Mouse (Mus musculus) liver, embryonic 14.5 days (tissue): ENCODE data around the gene Atp2c1. TPM values are rescaled to one million over a fixed set of nuclear protein-coding genes. Genes with fewer than 3 reads are reported as not detected.
A peak's percentile ranks its signal among the peaks of the same experiment; 100 is the strongest.

Source experiments
- ATAC-seq: fragments of 200-750 bp; cut with Nextera tagmentation; 2 replicates; pipeline ENCODE4 v1.8.0; 2017; ENCODE audit warnings: moderate number of reproducible peaks, mild to moderate bottlenecking, moderate library complexity; ENCODE audit not compliant: insufficient read depth
- DNase-seq, 3 experiments: peaks; one replicate each; pipeline ENCODE4 v3.0.0-alpha.2; 2012 to 2013; ENCODE audit warnings: low read depth in 3 of 3, low spot score in 3 of 3
- H3K27ac ChIP-seq: fragments of 300-500 bp; sonication (generic); 2 replicates; pipeline ENCODE4 v1.5.1; 2014; ENCODE audit warnings: moderate library complexity, mild to moderate bottlenecking, control low read depth, inconsistent platforms
- H3K27me3 ChIP-seq: fragments of 300-500 bp; sonication (generic); 2 replicates; pipeline ENCODE4 v1.6.1; 2014; ENCODE audit warnings: mild to moderate bottlenecking, low read length, moderate library complexity; ENCODE audit not compliant: control insufficient read depth, insufficient read depth
- H3K36me3 ChIP-seq: fragments of 300-500 bp; sonication (generic); replicated peaks from 2 replicates; pipeline ENCODE4 v1.6.1; 2014; ENCODE audit warnings: low read depth; ENCODE audit not compliant: control insufficient read depth, insufficient read depth
- H3K4me1 ChIP-seq, 2 experiments: fragments of 200-500 bp in 1 of 2; fragments of 300-500 bp in 1 of 2; sonication (generic) in 1 of 2; replicated peaks; 2 replicates each; pipeline ENCODE4 v1.6.1; 2012 to 2014; ENCODE audit warnings: antibody characterized with exemption in 1 of 2, inconsistent platforms in 1 of 2, low read length in 1 of 2; ENCODE audit not compliant: control insufficient read depth in 2 of 2, insufficient read depth in 2 of 2
- H3K4me2 ChIP-seq: fragments of 300-500 bp; sonication (generic); 2 replicates; pipeline ENCODE4 v1.6.1; 2014; ENCODE audit warnings: low read depth, mild to moderate bottlenecking, control low read depth, moderate library complexity
- H3K4me3 ChIP-seq, 2 experiments: fragments of 200-500 bp in 1 of 2; fragments of 300-500 bp in 1 of 2; sonication (generic) in 1 of 2; 2 replicates each; pipeline ENCODE4 v1.5.1; 2012 to 2014; ENCODE audit warnings: low read depth in 2 of 2, low read length in 2 of 2, mild to moderate bottlenecking in 2 of 2, control low read depth in 1 of 2, inconsistent platforms in 1 of 2, moderate library complexity in 1 of 2; ENCODE audit not compliant: insufficient read depth in 1 of 2
- H3K9ac ChIP-seq: fragments of 300-500 bp; sonication (generic); replicated peaks from 2 replicates; pipeline ENCODE4 v1.6.1; 2014; ENCODE audit warnings: mild to moderate bottlenecking, control low read depth, moderate library complexity
- H3K9me3 ChIP-seq: fragments of 300-500 bp; sonication (generic); 2 replicates; pipeline ENCODE4 v1.6.1; 2016; ENCODE audit warnings: low read length, mixed read lengths; ENCODE audit not compliant: control insufficient read depth
- CTCF ChIP-seq: IDR thresholded peaks from 2 replicates; pipeline ENCODE4 v1.5.1; 2016; ENCODE audit warnings: antibody characterized with exemption, low read depth, control low read depth
- EP300 ChIP-seq: IDR thresholded peaks from 2 replicates; pipeline ENCODE4 v1.6.1; 2016; ENCODE audit warnings: antibody characterized with exemption, low read depth
- WGBS: fragments of 180-500 bp; shearing (Covaris S2); extraction: QIAGEN DNeasy Blood & Tissue Kit; methylation state at CpG from one replicate; pipeline ENCODE4 v1.1.7; 2014; ENCODE audit not compliant: insufficient replicate concordance; 5-methylcytosine and 5-hydroxymethylcytosine counted together
- polyA plus RNA-seq, 2 experiments: library from polyadenylated mRNA; depleted of rRNA in 1 of 2; stranded (reverse) in 1 of 2; unstranded in 1 of 2; fragments of >200 nt; fragmentation: Nextera tagmentation in 1 of 2; extraction: Ambion mirVana in 1 of 2; gene quantifications; 2 replicates each; pipeline versions ENCODE4 v1.2.1 to v1.2.3; 2012 to 2014

The Atp2c1 gene
- polyA plus RNA-seq, 2 experiments, result 11.2 to 16.8 TPM

GRCm38 (mm10) chr9:105503690-105504089, 23.4 kb downstream of the Atp2c1 start:
- no peak for TF ChIP-seq CTCF
- TF ChIP-seq EP300, result peak; percentile 53; the same call in 1 of the 2 replicates
- whole genome bisulfite sequencing, result 44% methylated on average over 5 of the region's 5 CpGs
- ATAC-seq (peak; percentile 57; the same call in 1 of the 2 replicates), DNase-seq (no peak)
- Histone ChIP-seq H3K4me2 (no peak overlapping the region), H3K36me3 (no peaks in the 10 kb centered on the region), H3K9ac (no peak overlapping the region), H3K4me3 (no peak overlapping the region), H3K27me3 (no peaks in the 10 kb centered on the region), H3K9me3 (no peaks in the 10 kb centered on the region), H3K27ac (no peak overlapping the region), H3K4me1 (peaks cover 0 to 2% of the 10 kb centered on the region in 2 experiments; a peak in 1 of 4 replicates)

DNA sequence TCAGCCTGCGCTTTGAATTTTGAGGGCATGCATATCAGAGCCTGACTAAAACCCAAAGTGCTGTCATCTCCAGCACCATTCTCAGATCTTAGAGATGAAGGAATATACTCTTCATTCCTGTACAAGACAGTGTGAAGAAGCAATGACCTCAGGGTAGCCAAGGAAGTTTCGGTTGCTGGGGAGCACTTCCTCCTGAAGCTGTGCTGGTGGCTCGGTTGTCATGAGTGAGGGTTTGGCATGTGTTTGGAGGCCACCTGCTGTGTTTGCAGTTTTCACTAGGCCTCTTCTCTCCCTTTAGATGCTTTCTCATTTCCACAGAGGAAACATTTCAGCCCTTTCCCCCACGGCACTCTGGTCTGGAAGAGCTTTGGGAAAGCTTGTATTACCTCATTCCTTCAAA, 24.7 kb downstream of the Atp2c1 start:
- Histone ChIP-seq H3K4me1 (peaks cover 0 to 2% of the 10 kb centered on the region in 2 experiments; a peak in 1 of 4 replicates), H3K27ac (no peak overlapping the region), H3K4me3 (no peak overlapping the region), H3K36me3 (no peaks in the 10 kb centered on the region), H3K4me2 (no peak overlapping the region), H3K9me3 (no peaks in the 10 kb centered on the region), H3K27me3 (no peaks in the 10 kb centered on the region), H3K9ac (no peak overlapping the region)
- DNase-seq (no peak), ATAC-seq (no peak)
- 48% methylated on average over 4 of the region's 4 CpGs for WGBS
- TF ChIP-seq CTCF (no peak), EP300 (no peak)

DNA sequence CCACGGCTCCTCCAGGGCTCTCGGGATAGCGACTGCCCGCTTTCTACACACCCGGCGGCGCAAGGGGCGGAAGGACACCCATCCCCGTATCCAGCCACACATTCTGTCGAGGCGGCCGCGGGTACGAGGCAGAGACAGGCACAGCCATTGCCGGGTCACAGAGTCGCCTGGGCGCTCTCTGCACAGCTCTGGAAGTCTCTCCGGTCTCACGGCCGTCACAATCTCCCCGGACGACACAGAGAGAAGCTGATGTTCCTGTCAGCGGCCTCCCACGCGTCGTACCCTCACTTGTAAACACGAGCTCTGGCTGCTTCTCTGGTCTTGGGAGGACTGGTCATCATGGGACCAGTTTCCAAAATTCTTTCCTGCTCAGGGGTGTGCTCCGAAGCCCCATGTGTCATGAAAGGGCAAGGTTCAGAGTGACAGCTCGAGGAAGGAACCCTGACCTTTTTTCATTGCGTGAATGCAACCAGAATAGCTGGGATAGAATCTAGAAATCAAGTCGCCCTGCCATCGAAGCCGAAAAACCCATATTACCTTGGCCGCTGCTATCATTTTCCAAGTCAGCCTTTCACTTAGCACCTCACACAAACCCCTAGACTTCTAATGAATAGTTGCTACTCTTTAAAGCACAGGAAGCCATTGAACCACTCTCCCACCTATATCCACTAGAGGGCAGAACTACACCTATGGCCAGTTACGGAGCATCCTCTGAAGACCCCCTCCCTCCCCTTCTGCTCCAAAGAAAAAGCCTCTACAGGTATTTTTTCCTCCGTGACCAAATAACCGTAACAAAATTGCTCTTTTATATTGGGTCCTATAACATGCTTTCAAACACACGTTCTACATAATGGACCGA, 31.6 kb downstream of the Atp2c1 start:
- Histone ChIP-seq H3K9ac (peak overlapping the region; percentile 82), H3K4me1 (peaks cover 3 to 8% of the 10 kb centered on the region in 2 experiments), H3K9me3 (no peaks in the 10 kb centered on the region), H3K4me3 (peak overlapping the region; percentile 69 to 93), H3K36me3 (no peaks in the 10 kb centered on the region), H3K27ac (peak overlapping the region; percentile 52), H3K27me3 (no peaks in the 10 kb centered on the region), H3K4me2 (peak overlapping the region; percentile 94)
- WGBS, result under 1% methylated on average over 39 of the region's 39 CpGs
- ATAC-seq, result peak; percentile 58
- peak; percentile 52 to 65 (median 57) for DNase-seq
- TF ChIP-seq CTCF (peak; percentile 80), EP300 (no peak)

GRCm38 (mm10) chr9:105494553-105495315, 32.4 kb downstream of the Atp2c1 start:
- under 1% methylated on average over 59 of the region's 83 CpGs for WGBS

More at GRCm38 (mm10) chr9:105494553-105495315, 32.4 kb downstream of the Atp2c1 start:
- peak overlapping the region; percentile 94 for H3K4me2 ChIP-seq
- H3K27me3 ChIP-seq, result no peaks in the 10 kb centered on the region
- no peak for TF ChIP-seq EP300
- peak; percentile 47 for TF ChIP-seq CTCF
- peaks cover 3 to 9% of the 10 kb centered on the region in 2 experiments for H3K4me1 ChIP-seq
- H3K36me3 ChIP-seq, result no peaks in the 10 kb centered on the region
- peak overlapping the region; percentile 93 for H3K9ac ChIP-seq
- ATAC-seq (peak; percentile 99), DNase-seq (peak; percentile 83 to 91 (median 83))
- H3K4me3 ChIP-seq, result peak overlapping the region; percentile 69 to 93
- H3K27ac ChIP-seq, result peak overlapping the region; percentile 72
- H3K9me3 ChIP-seq, result no peaks in the 10 kb centered on the region
